Mouse (Mus musculus): Measurements from ENCODE around the gene Magi1. TPM values are rescaled to one million over a fixed set of nuclear protein-coding genes. Genes with fewer than 3 reads are reported as not detected.

Magi1 gene
- polyA plus RNA-seq, 1 experiment from 2014 or later, result 19.4 TPM

DNA sequence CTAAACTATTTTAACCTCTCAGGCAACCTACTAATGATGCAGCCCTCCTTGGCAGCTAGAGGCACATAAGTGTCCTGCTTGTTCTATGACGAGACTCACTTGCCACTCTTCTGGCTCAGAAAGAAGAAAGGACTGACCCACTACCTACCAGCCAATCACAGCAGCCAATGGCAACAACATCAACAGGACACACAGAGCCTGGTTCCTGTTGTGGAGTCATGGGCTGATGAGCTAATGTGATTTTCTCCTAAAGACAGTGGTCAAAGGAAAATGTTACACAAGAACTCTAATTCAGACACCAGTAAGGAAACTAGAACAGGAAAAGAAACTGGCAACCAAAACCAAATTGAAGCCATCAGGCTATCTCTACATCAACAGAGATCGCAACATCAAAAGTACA, 124.5 kb downstream of the Magi1 start:
- WGBS, result 66% methylated on average over 2 of the region's 2 CpGs

DNA sequence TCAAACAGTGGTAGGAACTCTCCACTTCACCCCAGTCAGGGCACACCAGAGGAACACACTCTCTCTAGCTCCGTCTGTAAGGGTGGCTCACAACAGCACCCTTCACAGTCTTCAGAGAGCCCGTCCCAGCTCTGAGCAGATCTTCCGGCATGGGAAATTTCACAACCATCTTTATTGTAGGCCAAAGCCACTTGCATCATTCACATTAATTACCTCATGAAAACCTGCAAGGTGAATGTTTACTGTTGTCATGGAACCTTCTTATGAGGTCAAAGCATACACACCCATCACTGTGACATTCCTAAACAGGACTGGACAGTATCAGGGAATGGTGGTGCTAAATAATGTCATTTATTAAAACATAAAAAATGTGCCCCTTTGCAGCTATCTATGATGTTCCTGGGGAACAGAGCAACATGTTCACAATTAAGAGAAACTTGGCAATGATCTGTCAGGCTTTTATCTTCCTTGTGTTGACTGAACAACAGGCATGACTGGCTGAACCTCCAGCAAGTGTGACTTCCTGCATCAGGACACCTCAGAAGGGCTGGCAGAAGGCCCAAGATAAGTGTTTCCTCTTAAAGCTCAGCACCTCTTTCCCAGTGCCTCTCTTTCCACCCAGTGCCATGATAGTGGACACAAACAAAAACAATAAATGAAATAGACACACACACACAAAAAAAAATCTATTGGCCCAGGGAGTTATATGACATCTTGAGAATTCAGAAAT, 125.4 kb downstream of the Magi1 start:
- DNase-seq (ENCODE audit: low spot score), result no peak
- H3K4me3 ChIP-seq, result no peak overlapping the region
- no peaks in the 10 kb centered on the region for H3K27me3 ChIP-seq (ENCODE audit: low read depth, poor library complexity, severe bottlenecking)
- H3K4me1 ChIP-seq, result peaks cover 17% of the 10 kb centered on the region
- no peaks in the 10 kb centered on the region for H3K9me3 ChIP-seq (replicated peaks)
- 90% methylated on average over 3 of the region's 3 CpGs for WGBS
- H3K27ac ChIP-seq (replicated peaks), result no peak overlapping the region
- H3K36me3 ChIP-seq, result no peaks in the 10 kb centered on the region

More for the DNA sequence above, 124.5 kb downstream of the Magi1 start:
- peaks cover 26% of the 10 kb centered on the region for H3K4me1 ChIP-seq
- H3K9me3 ChIP-seq (replicated peaks), result no peaks in the 10 kb centered on the region
- H3K4me3 ChIP-seq, result no peak overlapping the region
- no peaks in the 10 kb centered on the region for H3K36me3 ChIP-seq
- H3K27ac ChIP-seq (replicated peaks), result no peak overlapping the region
- no peaks in the 10 kb centered on the region for H3K27me3 ChIP-seq (ENCODE audit: low read depth, poor library complexity, severe bottlenecking)
- no peak for DNase-seq (ENCODE audit: low spot score)

DNA sequence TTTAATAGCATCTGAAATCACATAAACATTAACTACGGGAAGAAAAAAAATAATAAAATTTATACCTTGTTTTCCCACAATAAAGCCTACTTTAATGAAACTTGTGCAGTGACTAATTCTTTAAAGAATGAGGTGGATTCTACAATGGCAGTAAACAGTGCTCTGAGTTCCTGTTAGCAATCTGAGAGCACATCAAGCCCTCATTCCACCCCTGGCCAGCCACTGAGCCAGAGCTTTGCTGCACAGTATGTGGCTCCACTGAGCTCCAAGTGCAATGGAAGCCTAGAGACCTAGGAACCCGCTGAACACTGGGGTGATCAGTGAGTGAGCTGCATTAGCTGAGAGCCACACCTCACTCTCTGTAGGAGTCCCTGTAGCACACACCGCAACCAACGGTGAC, 127.7 kb downstream of the Magi1 start:
- no peak for DNase-seq (ENCODE audit: low spot score)
- Histone ChIP-seq H3K27ac (replicated peaks) (no peak overlapping the region), H3K36me3 (no peaks in the 10 kb centered on the region), H3K4me1 (peaks cover 22% of the 10 kb centered on the region), H3K27me3 (ENCODE audit: low read depth, poor library complexity, severe bottlenecking) (no peaks in the 10 kb centered on the region), H3K4me3 (no peak overlapping the region), H3K9me3 (replicated peaks) (no peaks in the 10 kb centered on the region)
- 71% methylated on average over 4 of the region's 4 CpGs for WGBS

- Histone ChIP-seq H3K4me3 (no peak overlapping the region), H3K27ac (replicated peaks) (no peak overlapping the region), H3K27me3 (ENCODE audit: low read depth, poor library complexity, severe bottlenecking) (no peaks in the 10 kb centered on the region), H3K9me3 (replicated peaks) (no peaks in the 10 kb centered on the region), H3K4me1 (peaks cover 29% of the 10 kb centered on the region), H3K36me3 (no peaks in the 10 kb centered on the region)
- 86% methylated on average over 3 of the region's 3 CpGs for WGBS
- DNase-seq (ENCODE audit: low spot score), result no peak
These were observed 128.7 kb downstream of the Magi1 start for GRCm38 (mm10) chr6:94154854-94155601.

- Histone ChIP-seq H3K4me3 (no peak overlapping the region), H3K27me3 (ENCODE audit: low read depth, poor library complexity, severe bottlenecking) (no peaks in the 10 kb centered on the region), H3K4me1 (peaks cover 40% of the 10 kb centered on the region), H3K9me3 (replicated peaks) (no peaks in the 10 kb centered on the region), H3K27ac (replicated peaks) (no peak overlapping the region), H3K36me3 (no peaks in the 10 kb centered on the region)
- 85% methylated on average over 9 of the region's 9 CpGs for WGBS
- DNase-seq (ENCODE audit: low spot score), result no peak
These were observed 130.8 kb downstream of the Magi1 start for GRCm38 (mm10) chr6:94152881-94153280.

DNA sequence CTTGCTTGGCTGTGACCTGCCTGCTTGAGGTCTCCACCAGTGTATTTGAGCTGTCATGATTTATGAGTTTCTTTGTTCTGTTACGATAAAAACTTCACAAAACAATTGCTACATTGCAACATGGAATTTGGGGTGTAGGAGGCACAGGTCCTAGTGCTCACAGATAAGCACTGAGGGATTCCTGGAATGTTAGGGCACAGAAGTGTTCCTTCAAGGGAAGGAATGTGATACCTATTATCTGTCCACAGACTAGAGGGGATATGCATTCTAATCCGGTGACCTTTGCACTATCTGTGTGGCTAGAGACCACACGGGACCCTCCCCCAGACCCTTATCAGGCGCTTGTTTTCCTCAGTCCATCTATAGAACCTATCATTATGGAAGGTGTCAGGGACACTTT, 132.8 kb downstream of the Magi1 start:
- H3K4me3 ChIP-seq, result no peak overlapping the region
- DNase-seq (ENCODE audit: low spot score), result no peak
- no peak overlapping the region for H3K27ac ChIP-seq (replicated peaks)
- H3K27me3 ChIP-seq (ENCODE audit: low read depth, poor library complexity, severe bottlenecking), result no peaks in the 10 kb centered on the region
- WGBS, result 41% methylated on average over 4 of the region's 4 CpGs
- no peaks in the 10 kb centered on the region for H3K36me3 ChIP-seq
- no peaks in the 10 kb centered on the region for H3K9me3 ChIP-seq (replicated peaks)
- peaks cover 52% of the 10 kb centered on the region for H3K4me1 ChIP-seq

DNA sequence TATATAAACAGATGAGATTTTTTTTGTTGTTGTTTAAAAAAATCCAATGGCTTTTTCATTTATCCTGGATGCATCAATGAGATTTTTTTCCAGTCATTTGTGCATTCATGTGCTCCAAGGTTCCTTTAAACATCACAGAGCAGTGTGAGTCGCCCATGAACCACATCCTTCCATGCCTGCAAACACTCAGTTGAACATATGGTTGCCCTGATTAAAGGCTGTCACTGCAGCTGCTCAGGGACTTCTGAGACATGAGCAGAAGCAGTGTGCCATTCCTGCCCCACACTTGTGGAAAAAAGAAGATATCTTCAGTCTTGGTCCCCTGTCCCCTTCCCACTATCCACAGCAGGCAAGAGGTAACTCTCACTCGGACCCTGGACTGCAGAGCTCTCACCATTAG, 133.9 kb downstream of the Magi1 start:
- no peaks in the 10 kb centered on the region for H3K27me3 ChIP-seq (ENCODE audit: low read depth, poor library complexity, severe bottlenecking)
- DNase-seq (ENCODE audit: low spot score), result no peak
- H3K9me3 ChIP-seq (replicated peaks), result no peaks in the 10 kb centered on the region
- WGBS, result 74% methylated on average over 2 of the region's 2 CpGs
- no peaks in the 10 kb centered on the region for H3K36me3 ChIP-seq
- no peak overlapping the region; the same call in 1 of the 2 replicates for H3K27ac ChIP-seq (replicated peaks)
- H3K4me3 ChIP-seq, result no peak overlapping the region
- H3K4me1 ChIP-seq, result peaks cover 52% of the 10 kb centered on the region

- no peaks in the 10 kb centered on the region for H3K9me3 ChIP-seq (replicated peaks)
- no peak for DNase-seq (ENCODE audit: low spot score)
- WGBS, result 74% methylated on average over 1 of the region's 1 CpGs
- H3K4me1 ChIP-seq, result peaks cover 41% of the 10 kb centered on the region
- no peaks in the 10 kb centered on the region for H3K27me3 ChIP-seq (ENCODE audit: low read depth, poor library complexity, severe bottlenecking)
- no peak overlapping the region for H3K27ac ChIP-seq (replicated peaks)
- H3K4me3 ChIP-seq, result no peak overlapping the region
- H3K36me3 ChIP-seq, result no peaks in the 10 kb centered on the region
These were observed 137.6 kb downstream of the Magi1 start for GRCm38 (mm10) chr6:94146206-94146493.

GRCm38 (mm10) chr6:94145430-94146205, 138.1 kb downstream of the Magi1 start:
- H3K9me3 ChIP-seq (replicated peaks), result no peaks in the 10 kb centered on the region
- H3K27ac ChIP-seq (replicated peaks), result no peak overlapping the region
- no peaks in the 10 kb centered on the region for H3K27me3 ChIP-seq (ENCODE audit: low read depth, poor library complexity, severe bottlenecking)
- H3K4me3 ChIP-seq, result no peak overlapping the region
- 91% methylated on average over 8 of the region's 8 CpGs for WGBS
- peaks cover 36% of the 10 kb centered on the region for H3K4me1 ChIP-seq
- no peak for DNase-seq (ENCODE audit: low spot score)
- no peaks in the 10 kb centered on the region for H3K36me3 ChIP-seq

- Histone ChIP-seq H3K36me3 (no peaks in the 10 kb centered on the region), H3K4me3 (no peak overlapping the region), H3K27me3 (ENCODE audit: low read depth, poor library complexity, severe bottlenecking) (no peaks in the 10 kb centered on the region), H3K4me1 (peaks cover 18% of the 10 kb centered on the region), H3K9me3 (replicated peaks) (no peaks in the 10 kb centered on the region), H3K27ac (replicated peaks) (no peak overlapping the region)
- no peak for DNase-seq (ENCODE audit: low spot score)
- 96% methylated on average over 2 of the region's 2 CpGs for WGBS
These were observed 141.2 kb downstream of the Magi1 start for GRCm38 (mm10) chr6:94142493-94142892.

DNA sequence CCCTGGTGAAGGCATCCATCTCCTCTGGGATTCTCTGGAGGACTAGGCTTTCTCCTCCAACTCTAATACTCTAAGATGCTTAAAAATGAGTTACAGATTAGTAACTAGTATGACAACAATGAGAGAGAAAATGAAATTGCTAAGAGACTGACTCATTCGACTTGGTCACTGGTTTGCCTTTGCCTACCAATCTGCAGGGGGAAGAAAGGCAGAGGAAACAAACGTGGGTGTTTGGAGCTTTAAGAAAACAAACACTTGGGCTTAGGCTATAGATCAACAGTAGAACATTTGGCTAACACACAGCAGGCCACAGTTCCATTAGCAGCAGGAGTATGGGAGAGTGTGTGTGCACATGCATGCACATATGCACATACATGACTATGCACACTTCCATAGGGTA, 142.2 kb downstream of the Magi1 start:
- H3K4me3 ChIP-seq, result no peak overlapping the region
- no peaks in the 10 kb centered on the region for H3K36me3 ChIP-seq
- H3K9me3 ChIP-seq (replicated peaks), result no peaks in the 10 kb centered on the region
- peaks cover 10% of the 10 kb centered on the region; the same call in 1 of the 2 replicates for H3K4me1 ChIP-seq
- H3K27me3 ChIP-seq (ENCODE audit: low read depth, poor library complexity, severe bottlenecking), result no peaks in the 10 kb centered on the region
- no peak for DNase-seq (ENCODE audit: low spot score)
- 59% methylated on average over 2 of the region's 2 CpGs for WGBS
- no peak overlapping the region for H3K27ac ChIP-seq (replicated peaks)

GRCm38 (mm10) chr6:94139952-94140414, 143.7 kb downstream of the Magi1 start:
- Histone ChIP-seq H3K4me3 (no peak overlapping the region), H3K4me1 (peaks cover 13% of the 10 kb centered on the region), H3K36me3 (no peaks in the 10 kb centered on the region), H3K9me3 (replicated peaks) (no peaks in the 10 kb centered on the region), H3K27ac (replicated peaks) (no peak overlapping the region), H3K27me3 (ENCODE audit: low read depth, poor library complexity, severe bottlenecking) (no peaks in the 10 kb centered on the region)
- WGBS, result 90% methylated on average over 3 of the region's 3 CpGs
- no peak for DNase-seq (ENCODE audit: low spot score)

- 0 out of 2 replicates have a peak overlapping the region, but pooled peaks have one; percentile 30 for H3K27ac ChIP-seq (replicated peaks)
- no peaks in the 10 kb centered on the region for H3K9me3 ChIP-seq (replicated peaks)
- H3K4me1 ChIP-seq, result peaks cover 43% of the 10 kb centered on the region
- no peak for DNase-seq (ENCODE audit: low spot score)
- H3K4me3 ChIP-seq, result no peak overlapping the region
- 66% methylated on average over 3 of the region's 3 CpGs for WGBS
- H3K27me3 ChIP-seq (ENCODE audit: low read depth, poor library complexity, severe bottlenecking), result no peaks in the 10 kb centered on the region
- H3K36me3 ChIP-seq, result no peaks in the 10 kb centered on the region
These were observed 147.0 kb downstream of the Magi1 start for GRCm38 (mm10) chr6:94136693-94137092.

All from midbrain, embryonic 10.5 days (tissue).